Mouse (Mus musculus) C2C12 (cell line): ENCODE data around the gene 1500009C09Rik.

Experiments
- CEBPB ChIP-seq: IDR thresholded peaks from one replicate; pipeline ENCODE4 v1.6.1; 2011; ENCODE audit warnings: low read depth, mild to moderate bottlenecking, control low read depth, moderate library complexity
- CTCF ChIP-seq: IDR thresholded peaks from one replicate; pipeline ENCODE4 v1.5.1; 2011; ENCODE audit not compliant: control insufficient read depth, insufficient read depth, insufficient read length
- MYOD1 ChIP-seq: IDR thresholded peaks from one replicate; pipeline ENCODE4 v1.6.1; 2011; ENCODE audit warnings: low read depth; ENCODE audit not compliant: control insufficient read depth, insufficient read length

- no peak for TF ChIP-seq CTCF
- no peak for TF ChIP-seq CEBPB
- TF ChIP-seq MYOD1 = no peak
These were observed 42.7 kb upstream of the 1500009C09Rik start for GRCm38 (mm10) chr15:82209295-82210050.
